Mouse (Mus musculus) heart, embryonic 16.5 days (tissue): ENCODE measurements around the gene Ldb3. TPM values are rescaled to one million over a fixed set of nuclear protein-coding genes. Genes with fewer than 3 reads are reported as not detected.

Source experiments
- ATAC-seq: fragments of 200-750 bp; cut with Nextera tagmentation; replicated peaks from 2 replicates; pipeline ENCODE4 v1.8.0; 2017; ENCODE audit warnings: moderate number of reproducible peaks; ENCODE audit not compliant: insufficient read depth, low FRiP score; ENCODE audit errors: extremely low read depth
- H3K27ac ChIP-seq: fragments of 300-500 bp; sonication (generic); 2 replicates; pipeline ENCODE4 v1.5.1; 2014; ENCODE audit warnings: mild to moderate bottlenecking, low read length, control low read depth, moderate library complexity
- H3K27me3 ChIP-seq: fragments of 300-500 bp; sonication (generic); 2 replicates; pipeline ENCODE4 v1.6.1; 2014; ENCODE audit warnings: low read length, mixed read lengths; ENCODE audit not compliant: control insufficient read depth, insufficient read depth
- H3K36me3 ChIP-seq: fragments of 300-500 bp; sonication (generic); 2 replicates; pipeline ENCODE4 v1.6.1; 2014; ENCODE audit not compliant: control insufficient read depth, insufficient read depth
- H3K4me1 ChIP-seq: fragments of 300-500 bp; sonication (generic); 2 replicates; pipeline ENCODE4 v1.6.1; 2014; ENCODE audit warnings: low read length, mixed read lengths; ENCODE audit not compliant: control insufficient read depth, insufficient read depth
- H3K4me2 ChIP-seq: fragments of 300-500 bp; sonication (generic); 2 replicates; pipeline ENCODE4 v1.6.1; 2014; ENCODE audit warnings: low read depth, mild to moderate bottlenecking, control low read depth, low read length
- H3K4me3 ChIP-seq: fragments of 300-500 bp; sonication (generic); 2 replicates; pipeline ENCODE4 v1.5.1; 2014; ENCODE audit warnings: mild to moderate bottlenecking, control low read depth, low read length
- H3K9ac ChIP-seq: fragments of 300-500 bp; sonication (generic); 2 replicates; pipeline ENCODE4 v1.6.1; 2014; ENCODE audit warnings: low read length, control low read depth
- H3K9me3 ChIP-seq: fragments of 300-500 bp; sonication (generic); replicated peaks from 2 replicates; pipeline ENCODE4 v1.6.1; 2016; ENCODE audit warnings: low read length; ENCODE audit not compliant: control insufficient read depth
- WGBS: fragments of 180-500 bp; shearing (Covaris S2); extraction: QIAGEN DNeasy Blood & Tissue Kit; methylation state at CpG from one replicate; pipeline ENCODE4 v1.1.7; 2014; 5-methylcytosine and 5-hydroxymethylcytosine counted together
- polyA plus RNA-seq: library from polyadenylated mRNA; unstranded; fragments of >200 nt; fragmentation: Nextera tagmentation; extraction: Ambion mirVana; gene quantifications from 2 replicates; pipeline ENCODE4 v1.2.1, GENCODE M21; 2015

The Ldb3 gene
- polyA plus RNA-seq, 1 experiment from 2014 or later = 356 TPM

GRCm38 (mm10) chr14:34516960-34517577 lies 71.4 kb downstream of the Ldb3 start:
- Histone ChIP-seq H3K9me3 (no peaks in the 10 kb centered on the region), H3K4me3 (no peak overlapping the region), H3K27ac (no peak overlapping the region), H3K4me2 (no peak overlapping the region), H3K27me3 (no peaks in the 10 kb centered on the region; the same call in 1 of the 2 replicates), H3K4me1 (0 out of 2 replicates have a peak, but pooled peaks cover 4% of the 10 kb centered on the region), H3K36me3 (no peaks in the 10 kb centered on the region), H3K9ac (no peak overlapping the region)
- no peak for ATAC-seq
- WGBS = 83% methylated on average over 10 of the region's 10 CpGs

- H3K27me3 ChIP-seq = no peaks in the 10 kb centered on the region; the same call in 1 of the 2 replicates
- 79% methylated on average over 5 of the region's 5 CpGs for WGBS
- H3K9ac ChIP-seq = no peak overlapping the region
- H3K4me1 ChIP-seq = 0 out of 2 replicates have a peak, but pooled peaks cover 5% of the 10 kb centered on the region
- H3K9me3 ChIP-seq = no peaks in the 10 kb centered on the region
- no peak overlapping the region for H3K4me3 ChIP-seq
- ATAC-seq = no peak
- H3K36me3 ChIP-seq = no peaks in the 10 kb centered on the region
- H3K4me2 ChIP-seq = no peak overlapping the region
- H3K27ac ChIP-seq = no peak overlapping the region
Measured at GRCm38 (mm10) chr14:34515860-34516259, 72.6 kb downstream of the Ldb3 start.

GRCm38 (mm10) chr14:34514120-34514519 lies 74.4 kb downstream of the Ldb3 start:
- peak; percentile 71; the same call in 1 of the 2 replicates for ATAC-seq
- no peaks in the 10 kb centered on the region; the same call in 1 of the 2 replicates for H3K27me3 ChIP-seq
- H3K4me1 ChIP-seq = 0 out of 2 replicates have a peak, but pooled peaks cover 5% of the 10 kb centered on the region
- H3K27ac ChIP-seq = peak overlapping the region; percentile 13
- no peak overlapping the region for H3K4me3 ChIP-seq
- no peaks in the 10 kb centered on the region for H3K9me3 ChIP-seq
- no peaks in the 10 kb centered on the region for H3K36me3 ChIP-seq
- 20% methylated on average over 6 of the region's 6 CpGs for WGBS
- no peak overlapping the region for H3K4me2 ChIP-seq
- no peak overlapping the region for H3K9ac ChIP-seq

GRCm38 (mm10) chr14:34512602-34513001 lies 75.9 kb downstream of the Ldb3 start:
- H3K9me3 ChIP-seq = no peaks in the 10 kb centered on the region
- H3K4me1 ChIP-seq = peaks cover 8% of the 10 kb centered on the region; the same call in 1 of the 2 replicates
- H3K27ac ChIP-seq = no peak overlapping the region
- no peak overlapping the region for H3K4me2 ChIP-seq
- WGBS = 81% methylated on average over 4 of the region's 4 CpGs
- H3K27me3 ChIP-seq = no peaks in the 10 kb centered on the region; the same call in 1 of the 2 replicates
- H3K36me3 ChIP-seq = no peaks in the 10 kb centered on the region
- no peak overlapping the region for H3K9ac ChIP-seq
- H3K4me3 ChIP-seq = no peak overlapping the region
- no peak for ATAC-seq

- H3K4me2 ChIP-seq = no peak overlapping the region
- ATAC-seq = no peak
- no peak overlapping the region for H3K27ac ChIP-seq
Measured at GRCm38 (mm10) chr14:34511901-34512300, 76.6 kb downstream of the Ldb3 start.

GRCm38 (mm10) chr14:34508842-34509439 lies 79.5 kb downstream of the Ldb3 start:
- WGBS = 29% methylated on average over 7 of the region's 7 CpGs
- 0 out of 2 replicates have a peak overlapping the region, but pooled peaks have one; percentile 2 for H3K4me2 ChIP-seq
- no peak overlapping the region for H3K4me3 ChIP-seq
- H3K27me3 ChIP-seq = no peaks in the 10 kb centered on the region; the same call in none of the 2 replicates
- H3K4me1 ChIP-seq = peaks cover 27% of the 10 kb centered on the region
- no peaks in the 10 kb centered on the region for H3K9me3 ChIP-seq
- no peaks in the 10 kb centered on the region for H3K36me3 ChIP-seq
- H3K27ac ChIP-seq = 0 out of 2 replicates have a peak overlapping the region, but pooled peaks have one; percentile 1
- no peak for ATAC-seq
- H3K9ac ChIP-seq = no peak overlapping the region

More at GRCm38 (mm10) chr14:34511901-34512300, 76.6 kb downstream of the Ldb3 start:
- H3K9me3 ChIP-seq = no peaks in the 10 kb centered on the region
- no peak overlapping the region for H3K9ac ChIP-seq
- H3K4me3 ChIP-seq = no peak overlapping the region
- 53% methylated on average over 11 of the region's 11 CpGs for WGBS
- H3K36me3 ChIP-seq = no peaks in the 10 kb centered on the region
- no peaks in the 10 kb centered on the region; the same call in 1 of the 2 replicates for H3K27me3 ChIP-seq
- peaks cover 8% of the 10 kb centered on the region; the same call in 1 of the 2 replicates for H3K4me1 ChIP-seq

GRCm38 (mm10) chr14:34508187-34508840 lies 80.2 kb downstream of the Ldb3 start:
- Histone ChIP-seq H3K27ac (no peak overlapping the region), H3K36me3 (no peaks in the 10 kb centered on the region), H3K4me2 (0 out of 2 replicates have a peak overlapping the region, but pooled peaks have one; percentile 2), H3K4me1 (peaks cover 31% of the 10 kb centered on the region), H3K9ac (no peak overlapping the region), H3K27me3 (no peaks in the 10 kb centered on the region; the same call in none of the 2 replicates), H3K4me3 (no peak overlapping the region), H3K9me3 (no peaks in the 10 kb centered on the region)
- no peak for ATAC-seq
- 48% methylated on average over 4 of the region's 4 CpGs for WGBS

- Histone ChIP-seq H3K36me3 (no peaks in the 10 kb centered on the region), H3K9ac (0 out of 2 replicates have a peak overlapping the region, but pooled peaks have one; percentile 5), H3K9me3 (no peaks in the 10 kb centered on the region), H3K27me3 (no peaks in the 10 kb centered on the region; the same call in 1 of the 2 replicates), H3K4me2 (no peak overlapping the region), H3K4me3 (no peak overlapping the region), H3K27ac (peak overlapping the region; percentile 58), H3K4me1 (peaks cover 29% of the 10 kb centered on the region)
- WGBS = 37% methylated on average over 7 of the region's 7 CpGs
- no peak for ATAC-seq
Measured at GRCm38 (mm10) chr14:34505309-34505708, 83.2 kb downstream of the Ldb3 start.
